Mouse (Mus musculus) embryonic facial prominence, embryonic 12.5 days (tissue): ENCODE results near the gene Gm28043. TPM values are rescaled to one million over a fixed set of nuclear protein-coding genes. Genes with fewer than 3 reads are reported as not detected.
"Not testable (repeated sequence)": the region's sequence is repeated elsewhere in the genome, so short reads cannot be mapped to it uniquely, and the experiment has no call there.

Source experiments
- ATAC-seq: fragments of 200-750 bp; cut with Nextera tagmentation; 2 replicates; pipeline ENCODE4 v1.8.0; 2017; ENCODE audit not compliant: insufficient number of reproducible peaks, insufficient read depth, low FRiP score, low TSS enrichment
- H3K27ac ChIP-seq: fragments of 300-500 bp; sonication (generic); 2 replicates; pipeline ENCODE4 v1.5.1; 2016; ENCODE audit warnings: mild to moderate bottlenecking
- H3K27me3 ChIP-seq: fragments of 300-500 bp; sonication (generic); 2 replicates; pipeline ENCODE4 v1.6.1; 2016; ENCODE audit warnings: mild to moderate bottlenecking, moderate library complexity
- H3K36me3 ChIP-seq: fragments of 300-500 bp; sonication (generic); 2 replicates; pipeline ENCODE4 v1.6.1; 2016; ENCODE audit warnings: mild to moderate bottlenecking
- H3K4me1 ChIP-seq: fragments of 300-500 bp; sonication (generic); 2 replicates; pipeline ENCODE4 v1.6.1; 2016
- H3K4me2 ChIP-seq: fragments of 300-500 bp; sonication (generic); replicated peaks from 2 replicates; pipeline ENCODE4 v1.6.1; 2016; ENCODE audit warnings: mild to moderate bottlenecking, moderate library complexity
- H3K4me3 ChIP-seq: fragments of 300-500 bp; sonication (generic); 2 replicates; pipeline ENCODE4 v1.5.1; 2016; ENCODE audit warnings: mild to moderate bottlenecking
- H3K9ac ChIP-seq: fragments of 300-500 bp; sonication (generic); 2 replicates; pipeline ENCODE4 v1.6.1; 2016; ENCODE audit warnings: mild to moderate bottlenecking, moderate library complexity
- H3K9me3 ChIP-seq: fragments of 300-500 bp; sonication (generic); 2 replicates; pipeline ENCODE4 v1.6.1; 2016; ENCODE audit warnings: mild to moderate bottlenecking, moderate library complexity
- WGBS: fragments of 180-500 bp; shearing (Covaris S2); methylation state at CpG from one replicate; pipeline ENCODE4 v1.1.7; 2016; 5-methylcytosine and 5-hydroxymethylcytosine counted together
- polyA plus RNA-seq: library from polyadenylated mRNA; unstranded; fragments of >200 nt; fragmentation: Nextera tagmentation; extraction: Ambion mirVana; gene quantifications from 2 replicates; pipeline ENCODE4 v1.2.1, GENCODE M21; 2016

The Gm28043 gene
- polyA plus RNA-seq, 1 experiment from 2014 or later = 4.0 TPM

DNA sequence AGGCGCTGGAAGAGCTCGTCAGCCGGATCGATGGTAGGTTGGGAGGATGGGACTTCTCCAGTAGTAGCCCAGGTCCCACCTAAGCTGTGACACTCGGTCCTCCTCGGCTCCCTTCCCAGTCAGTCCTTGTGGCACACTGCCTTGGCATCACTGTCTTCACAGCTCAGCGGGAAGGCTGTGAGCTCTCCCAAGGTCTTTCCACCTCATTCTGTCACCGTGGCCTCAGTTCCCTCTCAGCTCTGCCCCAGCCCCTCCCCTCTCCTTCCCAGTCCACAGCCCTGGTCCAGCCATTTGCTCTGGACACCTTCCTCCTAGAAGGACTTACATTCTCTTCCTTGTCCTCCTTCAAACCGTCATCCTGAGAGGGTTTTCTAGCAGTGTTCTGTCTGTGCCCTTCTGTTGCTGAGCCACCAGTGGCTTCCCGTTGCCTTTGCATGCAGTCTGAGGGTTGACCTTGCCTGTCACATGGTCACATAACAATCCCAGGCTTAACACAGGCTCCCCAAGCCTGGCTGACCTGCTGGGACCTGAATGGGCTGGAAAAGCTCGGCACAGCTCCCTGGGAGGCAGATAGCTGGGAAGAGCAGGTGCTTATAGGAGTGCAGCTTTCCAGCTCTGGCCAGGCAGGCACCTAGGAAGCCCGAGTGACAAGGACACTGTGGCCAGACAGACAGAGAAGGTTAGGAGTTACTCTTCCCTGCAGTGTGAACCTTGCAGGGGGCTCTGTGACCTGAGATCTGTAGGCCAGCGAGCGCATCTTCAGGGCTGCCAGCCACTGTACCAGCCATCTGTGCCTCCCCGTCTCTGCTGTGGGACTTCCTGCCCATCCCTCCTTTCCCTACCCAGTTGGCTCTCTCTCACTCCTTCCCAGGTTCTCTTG, 18.5 kb upstream of the Gm28043 start:
- Histone ChIP-seq H3K4me3 (no peak overlapping the region), H3K9ac (no peak overlapping the region), H3K27ac (no peak overlapping the region), H3K36me3 (peaks cover 59% of the 10 kb centered on the region), H3K4me1 (no peaks in the 10 kb centered on the region), H3K27me3 (no peaks in the 10 kb centered on the region), H3K9me3 (no peaks in the 10 kb centered on the region), H3K4me2 (no peak overlapping the region)
- ATAC-seq = no peak
- WGBS = 86% methylated on average over 15 of the region's 15 CpGs

- Histone ChIP-seq H3K9ac (no peak overlapping the region), H3K27ac (no peak overlapping the region), H3K4me2 (no peak overlapping the region), H3K27me3 (no peaks in the 10 kb centered on the region), H3K9me3 (no peaks in the 10 kb centered on the region), H3K4me1 (no peaks in the 10 kb centered on the region), H3K4me3 (no peak overlapping the region), H3K36me3 (peaks cover 59% of the 10 kb centered on the region)
- no peak for ATAC-seq
- 91% methylated on average over 13 of the region's 13 CpGs for WGBS
Measured at GRCm38 (mm10) chr17:29596771-29597132, 17.9 kb upstream of the Gm28043 start.

DNA sequence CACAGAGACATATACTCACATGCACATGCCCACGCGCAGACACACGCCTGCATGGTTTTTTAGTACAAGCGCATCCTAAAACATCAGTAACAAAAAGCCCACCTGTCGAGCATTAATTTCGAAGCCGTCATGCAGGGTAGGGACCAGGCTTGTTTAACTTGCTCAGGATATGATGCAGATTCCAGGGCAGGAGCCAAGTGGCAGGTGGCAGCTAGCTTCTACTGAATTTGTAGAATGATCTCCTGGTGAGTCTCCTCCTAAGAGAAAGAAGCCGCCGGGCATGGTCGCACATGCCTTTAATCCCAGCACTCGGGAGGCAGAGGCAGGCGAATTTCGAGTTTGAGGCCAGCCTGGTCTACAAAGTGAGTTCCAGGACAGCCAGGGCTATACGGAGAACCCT, 15.6 kb upstream of the Gm28043 start:
- H3K4me2 ChIP-seq = no peak overlapping the region
- 93% methylated on average over 14 of the region's 14 CpGs for WGBS
- no peaks in the 10 kb centered on the region for H3K27me3 ChIP-seq
- no peaks in the 10 kb centered on the region for H3K4me1 ChIP-seq
- H3K36me3 ChIP-seq = peaks cover 64% of the 10 kb centered on the region
- no peak for ATAC-seq
- no peak overlapping the region for H3K27ac ChIP-seq
- H3K9ac ChIP-seq = no peak overlapping the region
- no peak overlapping the region for H3K4me3 ChIP-seq
- no peaks in the 10 kb centered on the region; the same call in 1 of the 2 replicates for H3K9me3 ChIP-seq

DNA sequence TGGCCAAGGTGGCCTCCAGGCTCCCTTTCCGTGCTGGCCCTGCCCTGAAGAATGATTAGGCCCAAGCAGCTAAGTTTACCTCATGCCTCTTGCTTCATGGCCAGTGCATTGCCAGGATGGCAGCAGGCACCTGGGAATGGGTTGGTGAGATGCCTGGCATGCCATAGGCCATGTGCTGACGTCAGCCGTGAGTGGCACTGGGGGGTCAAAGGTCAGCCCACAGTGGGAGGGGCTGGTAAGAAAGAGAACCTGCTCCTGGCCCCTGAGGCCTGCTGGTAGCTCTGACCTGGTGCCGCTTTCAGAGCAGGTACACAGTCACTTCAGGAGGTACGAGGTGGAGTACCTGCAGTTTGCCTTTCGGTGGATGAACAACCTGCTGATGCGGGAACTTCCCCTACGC, 15.1 kb upstream of the Gm28043 start:
- ATAC-seq = no peak
- Histone ChIP-seq H3K27me3 (no peaks in the 10 kb centered on the region), H3K4me2 (no peak overlapping the region), H3K36me3 (peaks cover 65% of the 10 kb centered on the region), H3K9ac (no peak overlapping the region), H3K9me3 (no peaks in the 10 kb centered on the region; the same call in 1 of the 2 replicates), H3K4me1 (no peaks in the 10 kb centered on the region), H3K4me3 (no peak overlapping the region), H3K27ac (no peak overlapping the region)
- 78% methylated on average over 8 of the region's 8 CpGs for WGBS

- H3K36me3 ChIP-seq = peaks cover 58% of the 10 kb centered on the region
- H3K4me2 ChIP-seq = no peak overlapping the region
- H3K27ac ChIP-seq = no peak overlapping the region
- 72% methylated on average over 4 of the region's 4 CpGs for WGBS
- ATAC-seq = no peak
- no peak overlapping the region for H3K4me3 ChIP-seq
- H3K9ac ChIP-seq = no peak overlapping the region
- no peaks in the 10 kb centered on the region for H3K4me1 ChIP-seq
- H3K9me3 ChIP-seq = no peaks in the 10 kb centered on the region; the same call in 1 of the 2 replicates
- H3K27me3 ChIP-seq = no peaks in the 10 kb centered on the region
Measured at GRCm38 (mm10) chr17:29601391-29601790, 13.3 kb upstream of the Gm28043 start.

DNA sequence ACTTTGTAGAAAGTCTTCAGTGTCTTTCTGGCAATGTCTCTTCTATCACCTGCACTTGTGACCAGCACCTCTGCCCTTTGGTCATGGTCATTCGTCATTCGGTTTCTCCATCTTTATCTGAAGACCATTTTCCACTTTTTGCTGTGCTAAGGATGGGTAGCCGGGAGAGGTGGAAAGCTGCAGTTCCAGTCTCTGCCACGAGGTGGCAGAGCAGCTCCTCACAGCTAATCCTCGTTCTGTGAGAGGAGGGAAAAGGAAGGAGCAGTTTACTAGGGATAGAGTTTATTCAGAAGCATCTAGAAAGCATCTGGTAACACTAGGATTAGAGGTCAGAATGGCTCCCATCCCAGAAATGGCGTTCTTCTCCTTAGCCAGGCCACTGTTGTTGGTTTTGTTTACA, 11.4 kb upstream of the Gm28043 start:
- Histone ChIP-seq H3K27ac (no peak overlapping the region), H3K27me3 (no peaks in the 10 kb centered on the region), H3K4me3 (no peak overlapping the region), H3K9me3 (no peaks in the 10 kb centered on the region; the same call in 1 of the 2 replicates), H3K4me1 (no peaks in the 10 kb centered on the region), H3K9ac (no peak overlapping the region), H3K4me2 (no peak overlapping the region), H3K36me3 (peaks cover 51% of the 10 kb centered on the region)
- WGBS = 27% methylated on average over 6 of the region's 6 CpGs
- ATAC-seq = no peak

GRCm38 (mm10) chr17:29613453-29613852, 1.2 kb upstream of the Gm28043 start:
- not testable (repeated sequence) for H3K27me3 ChIP-seq, H3K4me3 ChIP-seq, H3K27ac ChIP-seq, H3K4me2 ChIP-seq, H3K36me3 ChIP-seq, H3K9me3 ChIP-seq, ATAC-seq, H3K9ac ChIP-seq
- peaks cover 33% of the 10 kb centered on the region for H3K4me1 ChIP-seq
- 85% methylated on average over 5 of the region's 5 CpGs for WGBS

DNA sequence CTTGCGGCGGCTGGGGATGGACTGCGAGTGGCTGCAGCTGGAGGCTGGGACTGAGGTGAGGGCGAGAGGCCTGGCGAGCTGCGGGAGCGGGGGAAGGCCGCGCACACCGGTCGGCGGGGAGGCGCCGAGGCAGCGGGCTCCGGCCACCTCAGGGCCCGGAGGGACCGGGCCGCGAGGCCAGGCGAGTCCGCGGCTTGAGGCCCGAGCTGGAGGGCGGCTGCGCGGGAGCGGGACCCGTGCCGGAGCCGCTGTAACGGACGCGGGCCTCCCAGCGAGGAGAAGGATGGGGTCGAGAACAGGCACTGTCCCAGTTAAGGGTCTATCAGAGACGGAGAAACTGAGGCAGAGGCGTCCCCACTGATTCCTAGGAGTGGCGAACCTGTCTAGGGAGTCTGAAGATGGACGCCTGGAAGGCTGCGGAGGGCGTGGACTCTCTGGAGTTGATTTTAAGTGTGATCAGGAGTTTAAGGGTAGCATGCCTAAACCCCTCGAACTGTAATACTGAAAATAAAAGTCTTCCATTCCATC, 412 bp downstream of the Gm28043 start:
- H3K27ac ChIP-seq = peak overlapping the region; percentile 96
- peaks cover 16% of the 10 kb centered on the region for H3K36me3 ChIP-seq
- ATAC-seq = no peak; the same call in 1 of the 2 replicates
- H3K4me2 ChIP-seq = peak overlapping the region; percentile 75
- H3K4me3 ChIP-seq = peak overlapping the region; percentile 92
- H3K27me3 ChIP-seq = no peaks in the 10 kb centered on the region
- no peaks in the 10 kb centered on the region for H3K9me3 ChIP-seq
- H3K9ac ChIP-seq = peak overlapping the region; percentile 97
- 0% methylated on average over 41 of the region's 43 CpGs for WGBS
- peaks cover 33% of the 10 kb centered on the region for H3K4me1 ChIP-seq

DNA sequence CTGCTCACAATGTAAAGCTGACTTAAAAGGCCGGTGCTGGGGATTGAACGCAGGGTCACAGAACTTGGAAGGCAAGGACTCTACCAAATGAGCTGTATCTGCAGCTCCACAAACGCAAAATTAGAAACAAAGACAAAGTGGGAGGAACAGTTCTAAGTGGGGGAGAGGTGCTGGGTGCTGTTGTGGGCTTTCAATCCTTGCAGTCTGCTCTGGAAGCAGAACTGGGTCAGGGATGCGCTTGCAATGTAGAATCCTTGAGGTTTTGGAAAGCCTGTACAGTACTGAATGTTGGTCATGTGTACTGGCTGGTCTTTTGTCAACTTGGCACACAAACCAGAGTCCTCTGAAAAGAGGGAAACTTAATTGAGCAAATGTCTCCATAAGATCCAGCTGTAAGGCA, 940 bp downstream of the Gm28043 start:
- Histone ChIP-seq H3K4me2 (peak overlapping the region; percentile 75), H3K27me3 (no peaks in the 10 kb centered on the region), H3K27ac (peak overlapping the region; percentile 96), H3K36me3 (peaks cover 19% of the 10 kb centered on the region), H3K4me3 (peak overlapping the region; percentile 92), H3K9me3 (no peaks in the 10 kb centered on the region), H3K9ac (peak overlapping the region; percentile 97), H3K4me1 (peaks cover 33% of the 10 kb centered on the region)
- WGBS = 7% methylated on average over 4 of the region's 4 CpGs
- no peak for ATAC-seq

GRCm38 (mm10) chr17:29619231-29619630, 4.6 kb downstream of the Gm28043 start:
- peaks cover 27% of the 10 kb centered on the region for H3K4me1 ChIP-seq
- H3K27ac ChIP-seq = no peak overlapping the region
- H3K9me3 ChIP-seq = no peaks in the 10 kb centered on the region
- H3K9ac ChIP-seq = no peak overlapping the region
- WGBS = 79% methylated on average over 3 of the region's 3 CpGs
- no peak for ATAC-seq
- H3K36me3 ChIP-seq = peaks cover 55% of the 10 kb centered on the region
- H3K27me3 ChIP-seq = no peaks in the 10 kb centered on the region
- H3K4me3 ChIP-seq = no peak overlapping the region
- H3K4me2 ChIP-seq = no peak overlapping the region

DNA sequence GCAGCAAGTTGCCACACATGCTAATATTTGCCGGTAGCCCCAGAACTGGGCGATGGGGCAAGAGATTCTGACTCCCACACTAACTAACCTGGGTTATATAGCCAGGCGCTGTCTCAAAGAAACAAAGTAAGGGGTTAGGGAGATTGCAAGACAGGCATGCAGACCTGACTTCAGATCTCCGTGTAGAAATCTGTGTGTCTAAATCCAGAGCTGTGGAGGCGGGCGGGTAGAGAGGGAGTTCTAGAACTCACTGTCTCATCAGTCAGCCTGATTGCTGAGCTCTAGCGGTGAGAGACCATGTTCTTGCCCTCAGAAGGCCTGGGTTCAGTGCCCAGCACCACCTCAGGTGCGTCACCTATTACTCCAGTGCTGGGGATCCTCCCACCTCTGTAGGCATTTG, 8.8 kb downstream of the Gm28043 start:
- Histone ChIP-seq H3K27ac (no peak overlapping the region), H3K9ac (no peak overlapping the region), H3K4me2 (no peak overlapping the region), H3K9me3 (no peaks in the 10 kb centered on the region), H3K4me3 (no peak overlapping the region), H3K27me3 (no peaks in the 10 kb centered on the region), H3K36me3 (peaks cover 96% of the 10 kb centered on the region), H3K4me1 (no peaks in the 10 kb centered on the region)
- 96% methylated on average over 8 of the region's 8 CpGs for WGBS
- ATAC-seq = no peak

GRCm38 (mm10) chr17:29627285-29627684, 12.6 kb downstream of the Gm28043 start:
- WGBS = 90% methylated on average over 9 of the region's 9 CpGs

More at GRCm38 (mm10) chr17:29627285-29627684, 12.6 kb downstream of the Gm28043 start:
- ATAC-seq = no peak
- Histone ChIP-seq H3K36me3 (peaks cover 94% of the 10 kb centered on the region), H3K9ac (no peak overlapping the region), H3K27me3 (no peaks in the 10 kb centered on the region), H3K4me3 (no peak overlapping the region), H3K27ac (no peak overlapping the region), H3K9me3 (no peaks in the 10 kb centered on the region), H3K4me1 (no peaks in the 10 kb centered on the region), H3K4me2 (no peak overlapping the region)
